Mouse (Mus musculus) cerebellum, adult (tissue): ENCODE results near the gene Gm10447.

Experiments
- ATAC-seq: cut with Nextera tagmentation; 2 replicates; pipeline ENCODE4 v1.9.2; 2017; ENCODE audit warnings: mild to moderate bottlenecking, moderate library complexity, mixed read lengths; ENCODE audit not compliant: insufficient number of reproducible peaks, low FRiP score, low TSS enrichment

The Gm10447 gene

GRCm38 (mm10) chr11:53479171-53479782 is 22.4 kb upstream of the Gm10447 start:
- ATAC-seq, result peak; percentile 38; the same call in 1 of the 2 replicates

- ATAC-seq, result peak; percentile 24; the same call in 1 of the 2 replicates
Observed at GRCm38 (mm10) chr11:53478383-53479170, 21.7 kb upstream of the Gm10447 start.

- no peak for ATAC-seq
Observed at GRCm38 (mm10) chr11:53477833-53478232, 20.9 kb upstream of the Gm10447 start.

- no peak for ATAC-seq
Observed at GRCm38 (mm10) chr11:53475620-53476019, 18.7 kb upstream of the Gm10447 start.

GRCm38 (mm10) chr11:53472709-53473108 is 15.8 kb upstream of the Gm10447 start:
- ATAC-seq, result no peak

- peak; percentile 82 for ATAC-seq
Observed at GRCm38 (mm10) chr11:53469968-53470695, 13.2 kb upstream of the Gm10447 start, which contains the start of gene Gm9837. TSS of gene Gm9837 (minus strand) at chr11:53470479.

- no peak for ATAC-seq
Observed at GRCm38 (mm10) chr11:53469294-53469967, 12.5 kb upstream of the Gm10447 start.

GRCm38 (mm10) chr11:53466231-53466971 is 9.5 kb upstream of the Gm10447 start:
- ATAC-seq, result peak; percentile 61

- no peak for ATAC-seq
Observed at GRCm38 (mm10) chr11:53463551-53464424, 6.9 kb upstream of the Gm10447 start.

GRCm38 (mm10) chr11:53461727-53462126 is 4.8 kb upstream of the Gm10447 start:
- no peak for ATAC-seq

- ATAC-seq, result no peak
Observed at GRCm38 (mm10) chr11:53460192-53460591, 3.3 kb upstream of the Gm10447 start.

- ATAC-seq, result no peak
Observed at GRCm38 (mm10) chr11:53458996-53459395, 2.1 kb upstream of the Gm10447 start.

- ATAC-seq, result no peak
Observed at GRCm38 (mm10) chr11:53457372-53457954, 553 bp upstream of the Gm10447 start.

GRCm38 (mm10) chr11:53453031-53453430 is 3.9 kb downstream of the Gm10447 start:
- no peak for ATAC-seq

- no peak for ATAC-seq
Observed at GRCm38 (mm10) chr11:53452396-53452795, 4.5 kb downstream of the Gm10447 start.

GRCm38 (mm10) chr11:53451361-53451760 is 5.5 kb downstream of the Gm10447 start:
- ATAC-seq, result no peak

- no peak for ATAC-seq
Observed at GRCm38 (mm10) chr11:53450070-53450705, 6.7 kb downstream of the Gm10447 start.

GRCm38 (mm10) chr11:53448529-53448928 is 8.4 kb downstream of the Gm10447 start:
- no peak for ATAC-seq
